Mouse (Mus musculus) myocyte (in vitro differentiated cells): Measurements from ENCODE around the gene Srpk1. TPM values are rescaled to one million over a fixed set of nuclear protein-coding genes. Genes with fewer than 3 reads are reported as not detected.

Experiments
- H3K27me3 ChIP-seq: one replicate; pipeline ENCODE4 v1.6.1; 2011; ENCODE audit not compliant: control insufficient read depth, insufficient read depth, insufficient read length
- H3K36me3 ChIP-seq: one replicate; pipeline ENCODE4 v1.6.1; 2011; ENCODE audit not compliant: control insufficient read depth, insufficient read depth
- H3K4me2 ChIP-seq: one replicate; pipeline ENCODE4 v1.6.1; 2011; ENCODE audit warnings: low read depth, control low read depth
- H3K4me3 ChIP-seq: one replicate; pipeline ENCODE4 v1.5.1; 2011; ENCODE audit warnings: mild to moderate bottlenecking, control low read depth, moderate library complexity
- H3K79me2 ChIP-seq: one replicate; pipeline ENCODE4 v1.6.1; 2011; ENCODE audit not compliant: control insufficient read depth, insufficient read depth
- H3ac ChIP-seq: one replicate; pipeline ENCODE4 v1.6.1; 2011; ENCODE audit not compliant: control insufficient read depth, insufficient read length
- CEBPB ChIP-seq: IDR thresholded peaks from 2 replicates; pipeline ENCODE4 v1.6.1; 2011; ENCODE audit warnings: mild to moderate bottlenecking, moderate library complexity; ENCODE audit not compliant: poor library complexity, insufficient read depth, severe bottlenecking
- E2F4 ChIP-seq: IDR thresholded peaks from one replicate; pipeline ENCODE4 v1.6.1; 2011; ENCODE audit warnings: mild to moderate bottlenecking, control low read depth, moderate library complexity; ENCODE audit not compliant: insufficient read depth
- MAX ChIP-seq: IDR thresholded peaks from one replicate; pipeline ENCODE4 v1.6.1; 2011; ENCODE audit warnings: low read depth, mild to moderate bottlenecking, control low read depth
- MYOD1 ChIP-seq, 3 experiments: IDR thresholded peaks; one replicate each; pipeline ENCODE4 v1.6.1; 2011; ENCODE audit warnings: control low read depth in 2 of 3, low read depth in 2 of 3, mild to moderate bottlenecking in 2 of 3, moderate library complexity in 1 of 3; ENCODE audit not compliant: insufficient read length in 2 of 3, control insufficient read depth in 1 of 3
- MYOG ChIP-seq, 3 experiments: IDR thresholded peaks; one replicate each; pipeline ENCODE4 v1.6.1; 2011; ENCODE audit warnings: control low read depth in 2 of 3, low read depth in 2 of 3, mild to moderate bottlenecking in 2 of 3; ENCODE audit not compliant: insufficient read length in 2 of 3, control insufficient read depth in 1 of 3, insufficient read depth in 1 of 3
- POLR2A ChIP-seq: IDR thresholded peaks from one replicate; pipeline ENCODE4 v1.6.1; 2011; ENCODE audit warnings: low read depth, mild to moderate bottlenecking, control low read depth, moderate library complexity; ENCODE audit not compliant: insufficient read length
- POLR2AphosphoS2 ChIP-seq: IDR thresholded peaks from one replicate; pipeline ENCODE4 v1.6.1; 2011; ENCODE audit warnings: low read depth, control low read depth; ENCODE audit not compliant: insufficient read length
- REST ChIP-seq: IDR thresholded peaks from one replicate; pipeline ENCODE4 v1.6.1; 2011; ENCODE audit warnings: mild to moderate bottlenecking, control low read depth, moderate library complexity; ENCODE audit not compliant: insufficient read depth, insufficient read length
- SRF ChIP-seq: IDR thresholded peaks from one replicate; pipeline ENCODE4 v1.6.1; 2011; ENCODE audit warnings: low read depth; ENCODE audit not compliant: control insufficient read depth, insufficient read length
- TCF12 ChIP-seq: IDR thresholded peaks from one replicate; pipeline ENCODE4 v1.6.1; 2011; ENCODE audit warnings: mild to moderate bottlenecking, control low read depth; ENCODE audit not compliant: poor library complexity, insufficient read depth, severe bottlenecking
- TCF3 ChIP-seq: IDR thresholded peaks from one replicate; pipeline ENCODE4 v1.6.1; 2011; ENCODE audit warnings: low read depth, control low read depth; ENCODE audit not compliant: insufficient read length
- USF1 ChIP-seq: IDR thresholded peaks from one replicate; pipeline ENCODE4 v1.6.1; 2011; ENCODE audit warnings: low read depth, mild to moderate bottlenecking, control low read depth, moderate library complexity
- polyA plus RNA-seq: library from polyadenylated mRNA; unstranded; fragments of >200 nt; fragmentation: generic; extraction: Trizol; gene quantifications from one replicate; pipeline ENCODE4 v1.2.1, GENCODE M21; 2012; ENCODE audit warnings: missing spikeins

Gene Srpk1
- polyA plus RNA-seq, 1 experiment = 18.2 TPM

GRCm38 (mm10) chr17:28629125-28629524 is 6.6 kb upstream of the Srpk1 start:
- TF ChIP-seq POLR2A (no peak), TCF3 (no peak), MAX (no peak), CEBPB (no peak), REST (no peak), E2F4 (no peak), MYOG (IDR thresholded peaks at IDR 0.05; ENCODE audit: control insufficient read depth in 1 of 3, insufficient read depth in 1 of 3, insufficient read length in 2 of 3, low read depth in 2 of 3) (no peak), USF1 (no peak), TCF12 (no peak), POLR2AphosphoS2 (no peak), MYOD1 (IDR thresholded peaks at IDR 0.05; ENCODE audit: control insufficient read depth in 1 of 3, insufficient read length in 2 of 3, low read depth in 2 of 3) (no peak), SRF (no peak)
- Histone ChIP-seq H3K27me3 (peaks cover 14% of the 10 kb centered on the region), H3K36me3 (no peaks in the 10 kb centered on the region), H3K4me2 (no peak overlapping the region), H3K79me2 (no peaks in the 10 kb centered on the region), H3ac (no peak overlapping the region), H3K4me3 (no peak overlapping the region)

- Histone ChIP-seq H3K79me2 (no peaks in the 10 kb centered on the region), H3K4me2 (no peak overlapping the region), H3K36me3 (no peaks in the 10 kb centered on the region), H3ac (no peak overlapping the region), H3K27me3 (peaks cover 12% of the 10 kb centered on the region), H3K4me3 (no peak overlapping the region)
- TF ChIP-seq CEBPB (no peak), TCF3 (no peak), POLR2AphosphoS2 (no peak), MYOD1 (IDR thresholded peaks at IDR 0.05; ENCODE audit: control insufficient read depth in 1 of 3, insufficient read length in 2 of 3, low read depth in 2 of 3) (no peak), USF1 (no peak), TCF12 (no peak)
Observed at GRCm38 (mm10) chr17:28628248-28629124, 6.0 kb upstream of the Srpk1 start.

GRCm38 (mm10) chr17:28626937-28627336 is 4.4 kb upstream of the Srpk1 start:
- Histone ChIP-seq H3K27me3 (no peaks in the 10 kb centered on the region), H3K4me2 (no peak overlapping the region), H3K79me2 (peaks cover under 1% of the 10 kb centered on the region), H3ac (no peak overlapping the region), H3K36me3 (no peaks in the 10 kb centered on the region), H3K4me3 (no peak overlapping the region)
- TF ChIP-seq REST (no peak), MAX (no peak), POLR2A (no peak), E2F4 (no peak), MYOG (IDR thresholded peaks at IDR 0.05; ENCODE audit: control insufficient read depth in 1 of 3, insufficient read depth in 1 of 3, insufficient read length in 2 of 3, low read depth in 2 of 3) (no peak), SRF (no peak), CEBPB (no peak)

GRCm38 (mm10) chr17:28625327-28625726 is 2.8 kb upstream of the Srpk1 start:
- TF ChIP-seq POLR2AphosphoS2 = no peak
- no peaks in the 10 kb centered on the region for H3K36me3 ChIP-seq
- no peak overlapping the region for H3K4me2 ChIP-seq

GRCm38 (mm10) chr17:28624841-28625240 is 2.3 kb upstream of the Srpk1 start:
- H3K36me3 ChIP-seq = no peaks in the 10 kb centered on the region
- no peak overlapping the region for H3K4me3 ChIP-seq
- TF ChIP-seq TCF3 = no peak
- no peak for TF ChIP-seq SRF
- TF ChIP-seq MYOG (IDR thresholded peaks at IDR 0.05; ENCODE audit: control insufficient read depth in 1 of 3, insufficient read depth in 1 of 3, insufficient read length in 2 of 3, low read depth in 2 of 3) = no peak
- no peak for TF ChIP-seq USF1
- TF ChIP-seq CEBPB = no peak
- TF ChIP-seq REST = no peak
- H3K4me2 ChIP-seq = no peak overlapping the region
- peaks cover 21% of the 10 kb centered on the region for H3K79me2 ChIP-seq
- no peaks in the 10 kb centered on the region for H3K27me3 ChIP-seq
- no peak overlapping the region for H3ac ChIP-seq

More at GRCm38 (mm10) chr17:28625327-28625726, 2.8 kb upstream of the Srpk1 start:
- Histone ChIP-seq H3K27me3 (no peaks in the 10 kb centered on the region), H3ac (no peak overlapping the region), H3K4me3 (no peak overlapping the region), H3K79me2 (peaks cover 16% of the 10 kb centered on the region)
